30 mouse cellular contexts compared by ENCODE assay signal in genomic region chr1:6081876-6082275, GRCm38 (mm10).
"Had no signal": no experiment of that assay in that cellular context is flagged by ENCODE, and none has a peak within 500 bp of the region (broad histone marks: within the 10 kb centered on the region; RNA-seq: fewer than 3 reads in every experiment).

No protein-coding gene starts in this region.

- H3K36me3 ChIP-seq: limb, embryonic 10.5 days; limb, embryonic 12.5 days; limb, embryonic 13.5 days; limb, embryonic 15.5 days; liver, embryonic 12.5 days; liver, embryonic 13.5 days; liver, embryonic 15.5 days; lung, embryonic 15.5 days; midbrain, embryonic 10.5 days; midbrain, embryonic 12.5 days; midbrain, embryonic 13.5 days; midbrain, embryonic 15.5 days; neural tube, embryonic 12.5 days had no signal

- H3K4me2 ChIP-seq: limb, embryonic 12.5 days; limb, embryonic 13.5 days; limb, embryonic 15.5 days; liver, embryonic 11.5 days; liver, embryonic 12.5 days; liver, embryonic 13.5 days; liver, embryonic 15.5 days; lung, embryonic 14.5 days; lung, embryonic 15.5 days; midbrain, embryonic 11.5 days; midbrain, embryonic 12.5 days; midbrain, embryonic 13.5 days; midbrain, embryonic 15.5 days; neural tube, embryonic 12.5 days had no signal

- H3K9ac ChIP-seq: limb, embryonic 12.5 days; limb, embryonic 13.5 days; limb, embryonic 15.5 days; liver, embryonic 12.5 days; liver, embryonic 13.5 days; liver, embryonic 14.5 days; liver, embryonic 15.5 days; liver, postnatal 0 days; lung, embryonic 14.5 days; lung, embryonic 15.5 days; midbrain, embryonic 12.5 days; midbrain, embryonic 13.5 days; midbrain, embryonic 15.5 days; neural tube, embryonic 12.5 days had no signal

- H3K4me3 ChIP-seq: limb, embryonic 10.5 days; limb, embryonic 12.5 days; limb, embryonic 13.5 days; limb, embryonic 15.5 days; liver, embryonic 12.5 days; liver, embryonic 13.5 days; liver, embryonic 15.5 days; lung, embryonic 15.5 days; megakaryocyte, embryonic 14.5 days; midbrain, embryonic 10.5 days; midbrain, embryonic 12.5 days; midbrain, embryonic 13.5 days; midbrain, embryonic 15.5 days; myocyte; neural tube, embryonic 12.5 days had no signal

- H3K4me1 ChIP-seq: limb, embryonic 10.5 days; limb, embryonic 12.5 days; limb, embryonic 13.5 days; limb, embryonic 15.5 days; liver, embryonic 12.5 days; liver, embryonic 13.5 days; liver, embryonic 15.5 days; lung, embryonic 15.5 days; megakaryocyte, embryonic 14.5 days; midbrain, embryonic 10.5 days; midbrain, embryonic 12.5 days; midbrain, embryonic 13.5 days; midbrain, embryonic 15.5 days; neural tube, embryonic 12.5 days had no signal

- H3K27ac ChIP-seq: limb, embryonic 10.5 days; limb, embryonic 12.5 days; limb, embryonic 13.5 days; limb, embryonic 15.5 days; liver, embryonic 12.5 days; liver, embryonic 13.5 days; liver, embryonic 14.5 days; liver, embryonic 15.5 days; lung, embryonic 15.5 days; macrophage; midbrain, embryonic 10.5 days; midbrain, embryonic 12.5 days; midbrain, embryonic 13.5 days; midbrain, embryonic 15.5 days; neural tube, embryonic 12.5 days had no signal

- H3K27me3 ChIP-seq: limb, embryonic 12.5 days; limb, embryonic 13.5 days; limb, embryonic 15.5 days; liver, embryonic 12.5 days; liver, embryonic 13.5 days; liver, embryonic 15.5 days; lung, embryonic 15.5 days; megakaryocyte, embryonic 14.5 days; midbrain, embryonic 12.5 days; midbrain, embryonic 13.5 days; midbrain, embryonic 15.5 days; neural tube, embryonic 12.5 days had no signal

- H3K9me3 ChIP-seq: limb, embryonic 10.5 days; limb, embryonic 12.5 days; limb, embryonic 13.5 days; limb, embryonic 15.5 days; liver, embryonic 12.5 days; liver, embryonic 13.5 days; liver, embryonic 15.5 days; lung, embryonic 15.5 days; megakaryocyte, embryonic 14.5 days; midbrain, embryonic 10.5 days; midbrain, embryonic 12.5 days; midbrain, embryonic 13.5 days; midbrain, embryonic 15.5 days; neural tube, embryonic 12.5 days had no signal

- DNase-seq: left cerebral cortex, postnatal 4 days; liver; liver, embryonic 13.5 days; liver, postnatal 0 days; lung, adult 18-20 months; lung, adult 2 months; lung, embryonic 14.5 days; lung, postnatal 10 days; lung, postnatal 14 days; lung, postnatal 36 days; lung, postnatal 4 days; midbrain, embryonic 14.5 days had no signal
